Mouse (Mus musculus) megakaryocyte, embryonic 14.5 days (primary cell): ENCODE measurements at regions not wholly inside any gene's neighbourhood (a gene's known extent, or its start where the extent isn't known, plus 50 kb on each side); places are given as distances from the start of the nearest gene placed in this dataset.

ENCODE experiments used
- H3K27me3 ChIP-seq: replicated peaks from 2 replicates; pipeline ENCODE3; 2012; ENCODE audit warnings: inconsistent platforms
- H3K36me3 ChIP-seq: replicated peaks from 2 replicates; pipeline ENCODE3; 2012; ENCODE audit warnings: low read length, inconsistent platforms, mixed read lengths
- H3K4me1 ChIP-seq: 2 replicates; pipeline ENCODE4 v1.6.1; 2012; ENCODE audit warnings: inconsistent platforms
- H3K4me3 ChIP-seq: replicated peaks from 2 replicates; pipeline ENCODE3; 2012; ENCODE audit warnings: moderate library complexity, mild to moderate bottlenecking, inconsistent platforms
- H3K9me3 ChIP-seq: 2 replicates; pipeline ENCODE4 v1.6.1; 2012; ENCODE audit warnings: inconsistent platforms
- FLI1 ChIP-seq: IDR thresholded peaks from 2 replicates; pipeline ENCODE4 v1.6.1; 2012; ENCODE audit warnings: low read length, inconsistent platforms, mixed read lengths
- GATA1 ChIP-seq: IDR thresholded peaks from 3 replicates; pipeline ENCODE4 v1.6.1; 2012; ENCODE audit warnings: mixed read lengths, low read length, inconsistent platforms, borderline replicate concordance

- Histone ChIP-seq H3K9me3 (peaks cover 12% of the 10 kb centered on the region; the same call in 1 of the 2 replicates), H3K36me3 (no peaks in the 10 kb centered on the region), H3K4me3 (no peak overlapping the region), H3K4me1 (no peaks in the 10 kb centered on the region), H3K27me3 (no peaks in the 10 kb centered on the region)
- TF ChIP-seq FLI1 (no peak), GATA1 (no peak)
These were observed 128.0 kb downstream of the Arrdc4 start for GRCm38 (mm10) chr7:68621080-68621479.

- Histone ChIP-seq H3K4me3 (no peak overlapping the region), H3K4me1 (no peaks in the 10 kb centered on the region), H3K27me3 (no peaks in the 10 kb centered on the region), H3K9me3 (0 out of 2 replicates have a peak, but pooled peaks cover under 1% of the 10 kb centered on the region), H3K36me3 (no peaks in the 10 kb centered on the region)
- no peak for TF ChIP-seq FLI1
- TF ChIP-seq GATA1: no peak
These were observed 138.5 kb downstream of the Arrdc4 start for GRCm38 (mm10) chr7:68610499-68610898.

GRCm38 (mm10) chr7:68607170-68607569 lies 141.9 kb downstream of the Arrdc4 start:
- TF ChIP-seq GATA1 (no peak), FLI1 (no peak)
- Histone ChIP-seq H3K4me3 (no peak overlapping the region), H3K27me3 (no peaks in the 10 kb centered on the region), H3K4me1 (no peaks in the 10 kb centered on the region), H3K9me3 (no peaks in the 10 kb centered on the region), H3K36me3 (no peaks in the 10 kb centered on the region)

GRCm38 (mm10) chr7:68606278-68606677 lies 142.8 kb downstream of the Arrdc4 start:
- Histone ChIP-seq H3K4me3 (no peak overlapping the region), H3K9me3 (no peaks in the 10 kb centered on the region), H3K27me3 (no peaks in the 10 kb centered on the region), H3K36me3 (no peaks in the 10 kb centered on the region), H3K4me1 (no peaks in the 10 kb centered on the region)
- no peak for TF ChIP-seq FLI1
- no peak for TF ChIP-seq GATA1

- Histone ChIP-seq H3K4me3 (no peak overlapping the region), H3K27me3 (no peaks in the 10 kb centered on the region), H3K9me3 (peaks cover under 1% of the 10 kb centered on the region; the same call in 1 of the 2 replicates), H3K36me3 (no peaks in the 10 kb centered on the region), H3K4me1 (no peaks in the 10 kb centered on the region)
- TF ChIP-seq FLI1 (no peak), GATA1 (no peak)
These were observed 145.3 kb downstream of the Arrdc4 start for GRCm38 (mm10) chr7:68603711-68604110.

- Histone ChIP-seq H3K4me3 (no peak overlapping the region), H3K9me3 (peaks cover 3% of the 10 kb centered on the region), H3K27me3 (no peaks in the 10 kb centered on the region), H3K4me1 (no peaks in the 10 kb centered on the region), H3K36me3 (no peaks in the 10 kb centered on the region)
- no peak for TF ChIP-seq FLI1
- TF ChIP-seq GATA1: no peak
These were observed 147.0 kb downstream of the Arrdc4 start for GRCm38 (mm10) chr7:68602003-68602402.

- peaks cover 3% of the 10 kb centered on the region for H3K9me3 ChIP-seq
- H3K4me1 ChIP-seq: no peaks in the 10 kb centered on the region
- H3K36me3 ChIP-seq: no peaks in the 10 kb centered on the region
- TF ChIP-seq FLI1 (no peak), GATA1 (no peak)
- H3K4me3 ChIP-seq: no peak overlapping the region
- H3K27me3 ChIP-seq: no peaks in the 10 kb centered on the region
These were observed 155.0 kb downstream of the Arrdc4 start for GRCm38 (mm10) chr7:68594017-68594386.

GRCm38 (mm10) chr7:68593344-68594016 lies 155.6 kb downstream of the Arrdc4 start:
- no peak overlapping the region for H3K4me3 ChIP-seq
- H3K27me3 ChIP-seq: no peaks in the 10 kb centered on the region
- TF ChIP-seq GATA1: no peak
- TF ChIP-seq FLI1: no peak
- H3K4me1 ChIP-seq: no peaks in the 10 kb centered on the region
- no peaks in the 10 kb centered on the region for H3K36me3 ChIP-seq
- peaks cover under 1% of the 10 kb centered on the region; the same call in 1 of the 2 replicates for H3K9me3 ChIP-seq

GRCm38 (mm10) chr7:68582540-68583325 lies 166.3 kb downstream of the Arrdc4 start:
- Histone ChIP-seq H3K9me3 (no peaks in the 10 kb centered on the region), H3K4me1 (no peaks in the 10 kb centered on the region), H3K27me3 (no peaks in the 10 kb centered on the region), H3K4me3 (no peak overlapping the region), H3K36me3 (no peaks in the 10 kb centered on the region)
- no peak for TF ChIP-seq GATA1
- no peak for TF ChIP-seq FLI1

GRCm38 (mm10) chr7:68580650-68581049 lies 168.4 kb downstream of the Arrdc4 start:
- H3K4me3 ChIP-seq: no peak overlapping the region
- no peaks in the 10 kb centered on the region for H3K4me1 ChIP-seq
- TF ChIP-seq GATA1 (no peak), FLI1 (no peak)
- H3K9me3 ChIP-seq: no peaks in the 10 kb centered on the region
- H3K36me3 ChIP-seq: no peaks in the 10 kb centered on the region
- no peaks in the 10 kb centered on the region for H3K27me3 ChIP-seq
